Mouse (Mus musculus): ENCODE measurements at regions not wholly inside any gene's neighbourhood (a gene's known extent, or its start where the extent isn't known, plus 50 kb on each side); places are given as distances from the start of the nearest gene placed in this dataset.
A peak's percentile ranks its signal among the peaks of the same experiment; 100 is the strongest.

- DNase-seq: no peak
Measured at GRCm38 (mm10) chr7:133468346-133468745, 133.6 kb downstream of the Tex36 start.

- DNase-seq: no peak
Measured at GRCm38 (mm10) chr7:133467579-133467978, 134.4 kb downstream of the Tex36 start.

GRCm38 (mm10) chr7:133459306-133459705 is 142.7 kb downstream of the Tex36 start:
- DNase-seq: no peak

GRCm38 (mm10) chr7:133457436-133458324 is 144.3 kb downstream of the Tex36 start:
- DNase-seq: peak in 1 of 2 experiments; percentile 30

- no peak for DNase-seq
Measured at GRCm38 (mm10) chr7:133450246-133450645, 151.7 kb downstream of the Tex36 start.

- no peak for DNase-seq
Measured at GRCm38 (mm10) chr7:133447079-133447478, 154.9 kb downstream of the Tex36 start.

- DNase-seq: no peak
Measured at GRCm38 (mm10) chr7:133441661-133442060, 160.3 kb downstream of the Tex36 start.

GRCm38 (mm10) chr7:133441169-133441568 is 160.8 kb downstream of the Tex36 start:
- DNase-seq: no peak

GRCm38 (mm10) chr7:133440711-133441110 is 161.2 kb downstream of the Tex36 start:
- no peak for DNase-seq

GRCm38 (mm10) chr7:133440086-133440485 is 161.9 kb downstream of the Tex36 start:
- no peak for DNase-seq

GRCm38 (mm10) chr7:133438631-133439030 is 163.3 kb downstream of the Tex36 start:
- DNase-seq: no peak

GRCm38 (mm10) chr7:133437866-133438265 is 164.1 kb downstream of the Tex36 start:
- no peak for DNase-seq

- DNase-seq: peak; percentile 31 to 64
Measured at GRCm38 (mm10) chr7:133435596-133436357, 166.2 kb downstream of the Tex36 start.

- peak; percentile 7 to 29 for DNase-seq
Measured at GRCm38 (mm10) chr7:133434027-133434820, 167.7 kb downstream of the Tex36 start.

- no peak for DNase-seq
Measured at GRCm38 (mm10) chr7:133432343-133432742, 169.6 kb downstream of the Tex36 start.

GRCm38 (mm10) chr7:133402072-133402471 is 199.9 kb downstream of the Tex36 start:
- no peak for DNase-seq

- no peak for DNase-seq
Measured at GRCm38 (mm10) chr7:133400691-133401090, 201.3 kb downstream of the Tex36 start.

- DNase-seq: no peak
Measured at GRCm38 (mm10) chr7:133388716-133389115, 213.2 kb downstream of the Tex36 start.

GRCm38 (mm10) chr7:133382032-133382712 is 219.8 kb downstream of the Tex36 start:
- no peak for DNase-seq

- DNase-seq: no peak
Measured at GRCm38 (mm10) chr7:133379373-133379772, 222.6 kb downstream of the Tex36 start.

GRCm38 (mm10) chr7:133378338-133378737 is 223.6 kb downstream of the Tex36 start:
- peak in 1 of 2 experiments; percentile 5 for DNase-seq

- no peak for DNase-seq
Measured at GRCm38 (mm10) chr7:133376833-133377484, 225.0 kb downstream of the Tex36 start.

All from lung, postnatal 4 days (tissue).